Mouse (Mus musculus) limb, embryonic 10.5 days (tissue): ENCODE measurements around the gene Ptgds. TPM values are rescaled to one million over a fixed set of nuclear protein-coding genes. Genes with fewer than 3 reads are reported as not detected.
A peak's percentile ranks its signal among the peaks of the same experiment; 100 is the strongest.

Experiments
- DNase-seq: peaks from one replicate; pipeline ENCODE4 v3.0.0-alpha.2; 2017; ENCODE audit warnings: low spot score
- H3K27ac ChIP-seq: fragments of 300-500 bp; sonication (generic); 2 replicates; pipeline ENCODE4 v1.5.1; 2016; ENCODE audit warnings: mild to moderate bottlenecking
- H3K27me3 ChIP-seq: fragments of 300-500 bp; sonication (generic); 2 replicates; pipeline ENCODE4 v1.6.1; 2016; ENCODE audit warnings: low read depth, mild to moderate bottlenecking; ENCODE audit not compliant: poor library complexity, severe bottlenecking
- H3K36me3 ChIP-seq: fragments of 300-500 bp; sonication (generic); 2 replicates; pipeline ENCODE4 v1.6.1; 2016; ENCODE audit warnings: mild to moderate bottlenecking, moderate library complexity
- H3K4me1 ChIP-seq: fragments of 300-500 bp; sonication (generic); 2 replicates; pipeline ENCODE4 v1.6.1; 2016
- H3K4me3 ChIP-seq: fragments of 300-500 bp; sonication (generic); 2 replicates; pipeline ENCODE4 v1.5.1; 2016; ENCODE audit warnings: mild to moderate bottlenecking, moderate library complexity
- H3K9me3 ChIP-seq: fragments of 300-500 bp; sonication (generic); replicated peaks from 2 replicates; pipeline ENCODE4 v1.6.1; 2016; ENCODE audit warnings: mild to moderate bottlenecking
- WGBS: fragments of 180-500 bp; shearing (Covaris S2); methylation state at CpG from one replicate; pipeline ENCODE4 v1.1.7; 2016; 5-methylcytosine and 5-hydroxymethylcytosine counted together
- polyA plus RNA-seq: library from polyadenylated mRNA; unstranded; fragments of >200 nt; fragmentation: Nextera tagmentation; extraction: Ambion mirVana; gene quantifications from 2 replicates; pipeline ENCODE4 v1.2.1, GENCODE M21; 2016

The Ptgds gene
- polyA plus RNA-seq, 1 experiment from 2014 or later: not detected

DNA sequence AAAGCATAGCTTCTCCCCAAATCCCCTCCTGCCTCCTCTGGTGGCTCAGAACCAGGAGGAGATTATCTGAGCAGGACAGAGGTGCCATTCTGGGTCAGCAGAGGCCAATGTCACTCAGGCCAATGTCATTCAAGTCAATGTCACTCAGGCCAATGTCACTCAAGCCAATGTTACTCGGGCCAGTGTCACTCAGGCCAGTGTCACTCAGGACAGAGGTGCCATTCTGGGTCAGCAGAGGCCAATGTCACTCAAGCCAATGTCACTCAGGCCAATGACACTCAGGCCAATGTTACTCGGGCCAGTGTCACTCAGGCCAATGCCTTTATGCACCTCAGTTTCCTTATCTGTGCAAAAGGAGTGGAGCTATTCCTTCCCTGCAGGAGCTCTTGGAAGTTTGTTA, 2.7 kb upstream of the Ptgds start:
- Histone ChIP-seq H3K27me3 (no peaks in the 10 kb centered on the region), H3K27ac (no peak overlapping the region), H3K4me3 (no peak overlapping the region), H3K9me3 (no peaks in the 10 kb centered on the region), H3K4me1 (no peaks in the 10 kb centered on the region), H3K36me3 (no peaks in the 10 kb centered on the region)
- 86% methylated on average over 2 of the region's 2 CpGs for WGBS
- no peak for DNase-seq

DNA sequence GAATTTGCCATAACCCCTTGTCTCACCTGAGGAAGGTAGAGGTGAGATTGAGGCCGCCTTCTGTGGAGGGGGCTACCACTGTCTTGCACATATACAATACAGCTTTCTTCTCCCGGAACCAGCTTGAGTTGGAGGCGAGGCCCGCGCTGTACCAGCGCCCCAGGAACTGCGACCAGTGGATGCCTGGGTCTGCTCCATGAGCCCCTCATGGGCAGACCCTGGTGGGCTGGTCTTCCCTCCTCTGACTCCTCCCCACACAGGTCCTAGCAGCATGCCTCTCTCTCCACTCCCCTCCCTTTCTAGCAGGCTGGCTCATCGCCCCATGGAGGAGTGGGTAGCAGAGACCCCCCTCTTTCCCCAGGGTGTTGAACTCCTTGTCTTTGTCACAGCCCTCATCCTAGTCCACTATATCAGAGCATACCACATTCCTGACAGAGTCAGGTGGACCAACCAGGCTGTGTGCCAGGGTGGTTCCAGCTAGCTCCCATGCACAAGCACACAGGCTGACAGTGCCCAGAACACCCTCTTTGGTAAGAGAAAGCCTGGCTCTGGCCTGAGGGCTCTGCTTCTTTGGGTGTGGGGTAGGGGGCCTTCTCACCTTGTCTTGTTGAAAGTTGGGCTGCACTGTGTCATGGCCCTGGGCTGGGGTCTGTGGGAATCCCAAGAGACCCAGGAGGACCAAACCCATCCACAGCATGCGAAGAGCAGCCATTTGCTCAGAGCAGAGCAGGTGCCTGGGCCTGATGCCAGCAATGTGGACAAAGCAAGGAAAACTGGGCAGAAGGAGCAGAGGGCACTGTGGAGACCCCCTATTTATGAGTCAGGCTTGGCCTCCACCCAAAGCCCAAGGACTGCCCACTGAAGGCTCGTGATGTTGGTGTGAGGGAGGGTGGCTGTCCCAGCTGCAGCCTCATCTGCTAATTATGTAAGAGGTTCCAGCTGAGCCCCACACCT, 607 bp downstream of the Ptgds start:
- Histone ChIP-seq H3K27ac (no peak overlapping the region), H3K4me3 (no peak overlapping the region), H3K4me1 (peaks cover 10% of the 10 kb centered on the region), H3K36me3 (no peaks in the 10 kb centered on the region), H3K27me3 (no peaks in the 10 kb centered on the region), H3K9me3 (no peaks in the 10 kb centered on the region)
- no peak for DNase-seq
- 70% methylated on average over 10 of the region's 10 CpGs for WGBS

- DNase-seq: no peak
- H3K27ac ChIP-seq: no peak overlapping the region
- H3K36me3 ChIP-seq: no peaks in the 10 kb centered on the region
- H3K9me3 ChIP-seq: no peaks in the 10 kb centered on the region
- H3K27me3 ChIP-seq: no peaks in the 10 kb centered on the region
- H3K4me1 ChIP-seq: peaks cover 10% of the 10 kb centered on the region
- H3K4me3 ChIP-seq: no peak overlapping the region
- WGBS: 83% methylated on average over 14 of the region's 14 CpGs
Observed at GRCm38 (mm10) chr2:25467606-25468303, 2.1 kb downstream of the Ptgds start.

DNA sequence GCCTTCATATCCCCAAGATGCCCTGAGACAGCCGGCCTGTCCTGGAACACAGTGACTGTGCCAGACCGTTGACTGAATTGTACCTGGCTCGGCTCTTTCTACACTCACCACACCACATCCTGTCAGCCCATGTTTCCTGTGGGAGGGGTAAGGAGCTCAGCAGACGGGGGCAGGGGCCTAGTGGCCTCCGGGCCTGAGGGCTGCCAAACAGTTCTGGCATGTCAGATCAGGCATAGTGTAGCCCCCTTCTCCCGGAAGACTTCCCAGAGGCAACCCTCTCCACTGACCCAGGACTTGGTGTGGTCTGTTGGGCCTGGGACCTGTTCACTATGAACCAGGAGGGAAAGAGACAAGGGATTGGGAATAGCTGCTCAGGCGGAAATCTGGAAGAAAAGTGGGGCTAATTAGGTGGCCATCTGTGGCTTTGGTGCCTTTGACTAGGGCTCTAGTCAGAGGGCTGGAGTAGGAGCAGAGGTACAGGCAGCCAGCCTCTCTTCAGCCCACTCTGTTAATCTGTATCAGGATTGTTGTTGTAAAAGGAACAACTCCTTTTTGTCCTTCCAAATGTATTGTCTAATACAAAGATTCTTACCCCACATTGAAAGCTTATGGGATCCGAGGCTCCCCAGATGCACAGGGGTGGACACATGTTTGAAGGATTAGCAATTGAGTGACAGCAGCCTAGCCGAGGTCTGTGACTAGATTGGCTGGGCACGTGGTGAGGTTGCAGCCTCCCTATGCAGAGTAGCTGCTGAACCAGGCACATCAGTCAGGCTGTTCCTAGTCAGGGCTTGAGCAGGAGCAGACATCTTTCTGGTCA, 3.8 kb downstream of the Ptgds start:
- no peak overlapping the region for H3K4me3 ChIP-seq
- H3K4me1 ChIP-seq: peaks cover 16% of the 10 kb centered on the region
- no peak for DNase-seq
- no peaks in the 10 kb centered on the region for H3K27me3 ChIP-seq
- 56% methylated on average over 10 of the region's 10 CpGs for WGBS
- H3K36me3 ChIP-seq: no peaks in the 10 kb centered on the region
- H3K27ac ChIP-seq: peak overlapping the region; percentile 72
- H3K9me3 ChIP-seq: no peaks in the 10 kb centered on the region

DNA sequence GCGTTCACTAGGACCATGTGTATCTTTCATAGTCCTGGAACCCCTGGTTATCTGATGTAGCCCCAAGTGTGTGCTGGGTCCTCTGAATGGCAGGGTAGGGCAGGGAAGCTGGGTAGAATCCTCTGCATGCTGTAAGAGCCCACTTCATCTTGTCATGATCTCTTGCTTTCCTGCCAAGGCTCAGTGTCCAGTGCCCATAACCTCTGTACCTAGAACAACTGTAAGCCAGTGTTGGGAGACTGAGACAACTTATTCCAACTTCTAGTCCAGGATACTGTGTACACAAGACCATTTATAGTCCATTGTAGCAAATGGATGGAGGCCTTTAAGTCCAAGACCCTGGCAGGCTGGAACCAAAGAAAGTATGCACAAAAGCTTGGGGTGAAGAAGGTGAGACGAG, 4.6 kb downstream of the Ptgds start:
- Histone ChIP-seq H3K27ac (peak overlapping the region; percentile 72), H3K27me3 (no peaks in the 10 kb centered on the region), H3K9me3 (no peaks in the 10 kb centered on the region), H3K4me1 (peaks cover 20% of the 10 kb centered on the region), H3K36me3 (no peaks in the 10 kb centered on the region), H3K4me3 (no peak overlapping the region)
- DNase-seq: no peak
- 89% methylated on average over 2 of the region's 2 CpGs for WGBS

- H3K27ac ChIP-seq: no peak overlapping the region
- H3K36me3 ChIP-seq: peaks cover 4% of the 10 kb centered on the region; the same call in 1 of the 2 replicates
- H3K4me1 ChIP-seq: peaks cover 27% of the 10 kb centered on the region
- H3K27me3 ChIP-seq: no peaks in the 10 kb centered on the region
- no peak for DNase-seq
- H3K9me3 ChIP-seq: no peaks in the 10 kb centered on the region
- 86% methylated on average over 3 of the region's 3 CpGs for WGBS
- no peak overlapping the region for H3K4me3 ChIP-seq
Observed at GRCm38 (mm10) chr2:25463630-25464029, 6.2 kb downstream of the Ptgds start.

- WGBS: 31% methylated on average over 3 of the region's 3 CpGs
- Histone ChIP-seq H3K9me3 (no peaks in the 10 kb centered on the region), H3K27ac (peak overlapping the region; percentile 85), H3K27me3 (no peaks in the 10 kb centered on the region), H3K4me1 (peaks cover 27% of the 10 kb centered on the region), H3K4me3 (peak overlapping the region; percentile 82), H3K36me3 (peaks cover 8% of the 10 kb centered on the region; the same call in 1 of the 2 replicates)
- DNase-seq: no peak
Observed at GRCm38 (mm10) chr2:25461407-25461806, 8.4 kb downstream of the Ptgds start.

DNA sequence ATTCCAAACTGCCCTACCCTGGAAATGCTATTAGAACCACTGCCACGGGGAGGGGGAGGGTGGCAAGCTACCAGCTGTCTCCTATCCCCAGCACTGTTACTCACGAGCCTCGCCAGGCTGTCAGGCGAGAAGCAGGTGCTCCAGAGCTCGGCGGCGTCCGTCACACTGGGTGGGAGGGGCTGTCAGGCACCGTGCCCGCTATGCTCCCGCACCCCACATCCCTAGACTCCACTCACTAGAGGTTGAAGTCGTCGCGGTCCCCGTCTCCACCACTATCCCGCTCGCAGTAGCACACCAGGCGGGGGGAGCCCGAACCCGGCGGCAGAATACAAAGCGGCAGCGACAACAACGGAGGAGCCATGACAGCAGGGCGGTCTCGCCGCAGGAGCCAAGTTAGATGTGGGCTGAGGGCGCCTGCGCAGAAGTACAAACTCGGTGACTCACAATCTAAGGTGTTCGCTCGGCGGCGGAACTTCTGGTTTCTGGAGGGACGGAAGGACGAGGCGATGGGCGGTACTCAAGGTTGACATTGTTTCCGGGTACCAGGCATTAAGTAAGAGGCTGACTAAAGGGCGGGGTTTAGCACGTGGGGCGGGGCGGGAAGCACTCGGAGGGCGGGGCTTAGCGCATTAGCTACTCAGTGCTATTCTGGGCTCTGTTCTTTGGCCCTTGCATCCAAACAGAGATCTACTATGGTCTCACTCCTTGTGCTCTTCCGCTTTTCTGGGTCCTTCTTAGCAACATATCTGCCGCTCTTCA, 9.1 kb downstream of the Ptgds start, which contains the start of gene Paxx:
Paxx (minus strand) TSS at position 544 of the 759 bp plus-strand sequence.
- Histone ChIP-seq H3K9me3 (no peaks in the 10 kb centered on the region), H3K36me3 (peaks cover 8% of the 10 kb centered on the region; the same call in 1 of the 2 replicates), H3K27me3 (no peaks in the 10 kb centered on the region), H3K27ac (peak within 1 kb of the TSS; percentile 85), H3K4me3 (peak within 1 kb of the TSS; percentile 82), H3K4me1 (peaks cover 22% of the 10 kb centered on the region)
- under 1% methylated on average over 48 of the region's 48 CpGs for WGBS
- DNase-seq: peak; percentile 89

DNA sequence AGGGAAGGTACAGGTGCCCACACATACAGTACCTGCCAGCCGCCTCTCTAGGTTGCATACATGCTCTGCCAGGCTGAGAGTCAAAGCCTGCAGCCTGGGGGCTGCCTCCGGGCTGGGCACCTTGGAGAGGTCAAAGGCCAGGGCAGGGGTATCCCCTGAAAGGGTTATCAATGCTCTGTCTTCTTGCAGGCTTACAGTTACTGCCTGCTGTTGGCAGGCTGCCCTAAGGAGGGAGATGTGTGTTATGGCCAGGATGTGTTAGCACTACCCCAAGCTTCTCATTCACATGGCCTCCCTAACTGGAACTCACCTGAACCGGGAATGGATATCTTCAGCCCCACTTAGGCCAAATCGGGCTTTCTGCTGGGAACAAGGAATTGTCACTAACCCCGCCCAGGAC, 9.7 kb downstream of the Ptgds start:
- Histone ChIP-seq H3K36me3 (peaks cover 8% of the 10 kb centered on the region; the same call in 1 of the 2 replicates), H3K27me3 (no peaks in the 10 kb centered on the region), H3K9me3 (no peaks in the 10 kb centered on the region), H3K4me3 (peak overlapping the region; percentile 82), H3K4me1 (peaks cover 17% of the 10 kb centered on the region), H3K27ac (peak overlapping the region; percentile 85)
- WGBS: 41% methylated on average over 5 of the region's 5 CpGs
- DNase-seq: no peak

DNA sequence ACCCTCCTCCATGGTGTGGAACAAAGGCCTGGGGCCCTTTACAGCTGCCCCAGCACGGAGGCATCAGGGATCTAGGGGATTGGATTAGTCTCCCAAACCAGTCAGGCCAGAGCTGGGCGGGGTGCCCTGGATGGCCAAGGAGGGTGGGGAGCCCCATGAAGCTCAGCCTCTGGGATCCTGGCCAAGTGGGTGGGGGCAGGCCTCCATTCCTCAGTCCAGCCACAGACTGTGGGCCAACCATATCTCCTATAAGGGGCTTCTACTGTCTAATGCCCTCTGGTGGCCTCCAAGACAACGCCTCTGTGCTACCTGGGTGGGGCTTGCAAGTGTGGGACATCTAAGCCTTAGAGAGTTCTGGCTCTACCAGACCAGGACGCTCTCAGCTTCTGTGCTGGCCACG, 10.9 kb downstream of the Ptgds start:
- WGBS: 81% methylated on average over 5 of the region's 5 CpGs
- no peak for DNase-seq
- Histone ChIP-seq H3K27me3 (no peaks in the 10 kb centered on the region), H3K36me3 (peaks cover 8% of the 10 kb centered on the region; the same call in 1 of the 2 replicates), H3K4me3 (no peak overlapping the region), H3K27ac (no peak overlapping the region), H3K9me3 (no peaks in the 10 kb centered on the region), H3K4me1 (peaks cover 17% of the 10 kb centered on the region)

DNA sequence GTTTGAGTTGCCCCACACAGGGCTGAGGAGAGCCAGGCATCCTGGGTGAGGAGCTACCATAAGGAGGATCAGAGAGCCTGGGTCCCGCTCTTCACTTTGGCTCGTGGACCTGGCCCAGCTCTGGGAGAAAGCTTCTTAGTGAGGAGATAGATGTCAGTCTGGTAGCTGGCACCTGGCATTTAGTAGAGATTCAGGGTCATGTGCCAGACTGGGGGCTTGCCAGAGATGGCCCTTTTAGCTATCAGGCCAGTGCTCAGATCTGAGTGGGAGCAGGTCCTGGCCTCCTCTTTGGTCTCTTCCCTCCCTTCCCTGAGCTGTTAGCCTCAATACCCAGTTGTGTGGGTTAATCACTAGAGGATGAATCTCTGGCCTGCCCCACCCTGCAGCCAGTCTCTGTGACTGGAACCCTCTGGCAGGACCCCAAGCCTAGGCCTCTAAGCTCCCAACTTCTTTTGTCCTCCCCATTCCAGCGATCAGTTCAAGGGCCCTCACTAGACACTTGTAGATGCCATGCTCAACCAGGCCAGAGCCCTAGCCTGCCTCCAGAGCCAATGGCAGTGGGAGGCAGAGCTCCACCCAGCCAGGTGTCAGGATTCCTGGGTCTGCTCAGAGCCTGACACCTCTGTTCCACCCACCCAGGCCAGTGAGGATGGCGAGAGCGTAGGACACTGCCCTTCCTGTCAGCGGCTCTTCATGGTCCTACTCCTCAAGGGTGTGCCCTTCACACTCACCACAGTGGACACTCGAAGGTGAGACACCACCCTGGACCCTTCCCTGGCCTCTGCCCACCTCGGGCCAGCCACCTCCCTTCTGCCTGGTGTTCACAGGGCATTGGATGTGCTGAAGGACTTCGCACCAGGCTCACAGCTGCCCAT, 12.6 kb downstream of the Ptgds start:
- 88% methylated on average over 9 of the region's 9 CpGs for WGBS
- peaks cover 8% of the 10 kb centered on the region; the same call in 1 of the 2 replicates for H3K36me3 ChIP-seq
- no peak overlapping the region for H3K4me3 ChIP-seq
- H3K27me3 ChIP-seq: no peaks in the 10 kb centered on the region
- no peak for DNase-seq
- H3K9me3 ChIP-seq: no peaks in the 10 kb centered on the region
- H3K4me1 ChIP-seq: peaks cover 17% of the 10 kb centered on the region
- H3K27ac ChIP-seq: no peak overlapping the region
